Mouse (Mus musculus): ENCODE results near the gene Galnt17. TPM values are rescaled to one million over a fixed set of nuclear protein-coding genes. Genes with fewer than 3 reads are reported as not detected.

Galnt17 gene
- total and polyA plus RNA-seq, 2 experiments = 0.01 to 0.09 TPM

- WGBS = 30% methylated on average over 8 of the region's 8 CpGs
- peak overlapping the region; percentile 70 for H3K9ac ChIP-seq (ENCODE audit: low read depth, low read length)
- peak; percentile 70 for TF ChIP-seq CTCF (IDR thresholded peaks at IDR 0.05; ENCODE audit: low read depth, low read length)
- TF ChIP-seq POLR2A (IDR thresholded peaks at IDR 0.05; ENCODE audit: extremely low read depth, insufficient read depth, low read length) = no peak
- H3K27ac ChIP-seq (replicated peaks; ENCODE audit: insufficient read depth, low read depth, low read length) = peak overlapping the region; percentile 98
- DNase-seq (ENCODE audit: extremely low read depth, low read depth, low spot score) = peak; percentile 66
- H3K4me1 ChIP-seq (ENCODE audit: control insufficient read depth, insufficient read depth, low read length) = peaks cover 10% of the 10 kb centered on the region
- H3K27me3 ChIP-seq (ENCODE audit: control insufficient read depth, insufficient read depth, low read length) = no peaks in the 10 kb centered on the region
- no peaks in the 10 kb centered on the region for H3K79me2 ChIP-seq (ENCODE audit: control insufficient read depth, insufficient read depth, low read length)
- peak overlapping the region; percentile 47; the same call in 1 of the 2 replicates for H3K4me3 ChIP-seq (ENCODE audit: insufficient read depth, low read depth, low read length)
- H3K36me3 ChIP-seq (ENCODE audit: control insufficient read depth, insufficient read depth, low read length) = no peaks in the 10 kb centered on the region
Measured at GRCm38 (mm10) chr5:130858148-130858547, 450.1 kb downstream of the Galnt17 start.

- Histone ChIP-seq H3K79me2 (ENCODE audit: control insufficient read depth, insufficient read depth, low read length) (no peaks in the 10 kb centered on the region), H3K4me3 (ENCODE audit: insufficient read depth, low read depth, low read length) (no peak overlapping the region), H3K27ac (replicated peaks; ENCODE audit: insufficient read depth, low read depth, low read length) (no peak overlapping the region), H3K36me3 (ENCODE audit: control insufficient read depth, insufficient read depth, low read length) (no peaks in the 10 kb centered on the region), H3K27me3 (ENCODE audit: control insufficient read depth, insufficient read depth, low read length) (no peaks in the 10 kb centered on the region), H3K9ac (ENCODE audit: low read depth, low read length) (no peak overlapping the region), H3K4me1 (ENCODE audit: control insufficient read depth, insufficient read depth, low read length) (peaks cover 10% of the 10 kb centered on the region)
- no peak for DNase-seq (ENCODE audit: extremely low read depth, low read depth, low spot score)
- 85% methylated on average over 7 of the region's 7 CpGs for WGBS
- no peak for TF ChIP-seq POLR2A (IDR thresholded peaks at IDR 0.05; ENCODE audit: extremely low read depth, insufficient read depth, low read length)
- no peak for TF ChIP-seq CTCF (IDR thresholded peaks at IDR 0.05; ENCODE audit: low read depth, low read length)
Measured at GRCm38 (mm10) chr5:130854430-130854829, 453.9 kb downstream of the Galnt17 start.

- Histone ChIP-seq H3K27me3 (ENCODE audit: control insufficient read depth, insufficient read depth, low read length) (no peaks in the 10 kb centered on the region), H3K27ac (replicated peaks; ENCODE audit: insufficient read depth, low read depth, low read length) (no peak overlapping the region), H3K4me1 (ENCODE audit: control insufficient read depth, insufficient read depth, low read length) (peaks cover 3% of the 10 kb centered on the region; the same call in 1 of the 2 replicates), H3K4me3 (ENCODE audit: insufficient read depth, low read depth, low read length) (no peak overlapping the region; the same call in 1 of the 2 replicates), H3K36me3 (ENCODE audit: control insufficient read depth, insufficient read depth, low read length) (no peaks in the 10 kb centered on the region), H3K9ac (ENCODE audit: low read depth, low read length) (no peak overlapping the region), H3K79me2 (ENCODE audit: control insufficient read depth, insufficient read depth, low read length) (no peaks in the 10 kb centered on the region)
- under 1% methylated on average over 10 of the region's 10 CpGs for WGBS
- DNase-seq (ENCODE audit: extremely low read depth, low read depth, low spot score) = peak; percentile 58
- TF ChIP-seq POLR2A (IDR thresholded peaks at IDR 0.05; ENCODE audit: extremely low read depth, insufficient read depth, low read length) = no peak
- peak; percentile 100 for TF ChIP-seq CTCF (IDR thresholded peaks at IDR 0.05; ENCODE audit: low read depth, low read length)
Measured at GRCm38 (mm10) chr5:130853371-130853770, 454.9 kb downstream of the Galnt17 start.

GRCm38 (mm10) chr5:130852182-130852581 is 456.1 kb downstream of the Galnt17 start:
- Histone ChIP-seq H3K4me3 (ENCODE audit: insufficient read depth, low read depth, low read length) (no peak overlapping the region), H3K27me3 (ENCODE audit: control insufficient read depth, insufficient read depth, low read length) (no peaks in the 10 kb centered on the region), H3K79me2 (ENCODE audit: control insufficient read depth, insufficient read depth, low read length) (no peaks in the 10 kb centered on the region), H3K27ac (replicated peaks; ENCODE audit: insufficient read depth, low read depth, low read length) (no peak overlapping the region), H3K36me3 (ENCODE audit: control insufficient read depth, insufficient read depth, low read length) (no peaks in the 10 kb centered on the region), H3K4me1 (ENCODE audit: control insufficient read depth, insufficient read depth, low read length) (0 out of 2 replicates have a peak, but pooled peaks cover 2% of the 10 kb centered on the region), H3K9ac (ENCODE audit: low read depth, low read length) (no peak overlapping the region)
- WGBS = 34% methylated on average over 11 of the region's 11 CpGs
- TF ChIP-seq CTCF (IDR thresholded peaks at IDR 0.05; ENCODE audit: low read depth, low read length) = no peak
- TF ChIP-seq POLR2A (IDR thresholded peaks at IDR 0.05; ENCODE audit: extremely low read depth, insufficient read depth, low read length) = no peak
- no peak for DNase-seq (ENCODE audit: extremely low read depth, low read depth, low spot score)

- no peak overlapping the region for H3K4me3 ChIP-seq (ENCODE audit: insufficient read depth, low read depth, low read length)
- no peak overlapping the region for H3K9ac ChIP-seq (ENCODE audit: low read depth, low read length)
Measured at GRCm38 (mm10) chr5:130849610-130850009, 458.7 kb downstream of the Galnt17 start.

GRCm38 (mm10) chr5:130848562-130848961 is 459.7 kb downstream of the Galnt17 start:
- no peaks in the 10 kb centered on the region for H3K27me3 ChIP-seq (ENCODE audit: control insufficient read depth, insufficient read depth, low read length)
- no peaks in the 10 kb centered on the region for H3K79me2 ChIP-seq (ENCODE audit: control insufficient read depth, insufficient read depth, low read length)
- no peak for DNase-seq (ENCODE audit: extremely low read depth, low read depth, low spot score)
- H3K27ac ChIP-seq (replicated peaks; ENCODE audit: insufficient read depth, low read depth, low read length) = no peak overlapping the region
- 93% methylated on average over 6 of the region's 6 CpGs for WGBS
- H3K4me3 ChIP-seq (ENCODE audit: insufficient read depth, low read depth, low read length) = no peak overlapping the region
- no peak overlapping the region for H3K9ac ChIP-seq (ENCODE audit: low read depth, low read length)
- H3K4me1 ChIP-seq (ENCODE audit: control insufficient read depth, insufficient read depth, low read length) = no peaks in the 10 kb centered on the region
- TF ChIP-seq POLR2A (IDR thresholded peaks at IDR 0.05; ENCODE audit: extremely low read depth, insufficient read depth, low read length) = no peak
- TF ChIP-seq CTCF (IDR thresholded peaks at IDR 0.05; ENCODE audit: low read depth, low read length) = no peak
- H3K36me3 ChIP-seq (ENCODE audit: control insufficient read depth, insufficient read depth, low read length) = no peaks in the 10 kb centered on the region

More at GRCm38 (mm10) chr5:130849610-130850009, 458.7 kb downstream of the Galnt17 start:
- Histone ChIP-seq H3K79me2 (ENCODE audit: control insufficient read depth, insufficient read depth, low read length) (no peaks in the 10 kb centered on the region), H3K36me3 (ENCODE audit: control insufficient read depth, insufficient read depth, low read length) (no peaks in the 10 kb centered on the region), H3K27me3 (ENCODE audit: control insufficient read depth, insufficient read depth, low read length) (no peaks in the 10 kb centered on the region), H3K4me1 (ENCODE audit: control insufficient read depth, insufficient read depth, low read length) (no peaks in the 10 kb centered on the region), H3K27ac (replicated peaks; ENCODE audit: insufficient read depth, low read depth, low read length) (no peak overlapping the region)
- 78% methylated on average over 4 of the region's 4 CpGs for WGBS
- no peak for TF ChIP-seq CTCF (IDR thresholded peaks at IDR 0.05; ENCODE audit: low read depth, low read length)
- no peak for TF ChIP-seq POLR2A (IDR thresholded peaks at IDR 0.05; ENCODE audit: extremely low read depth, insufficient read depth, low read length)
- no peak for DNase-seq (ENCODE audit: extremely low read depth, low read depth, low spot score)

Data from liver, adult 2 months (tissue).